Mouse (Mus musculus) CD8-positive naive resting alpha-beta T cell, adult 57 days (primary cell): Measurements from ENCODE around the gene Gucd1. TPM values are rescaled to one million over a fixed set of nuclear protein-coding genes. Genes with fewer than 3 reads are reported as not detected.

Experiments
- total RNA-seq: library from RNA; stranded (reverse); gene quantifications from one replicate; pipeline ENCODE4 v1.2.4, GENCODE M21; 2023

Gene Gucd1
- 60.6 TPM for total RNA-seq

GRCm38 (mm10) chr10:75517758-75518143, at the start of gene Gucd1:
Gene Gucd1, minus strand, starts transcription at chr10:75517972.

GRCm38 (mm10) chr10:75561071-75561654, 43.4 kb upstream of the Gucd1 start, which contains the start of gene Ggt1:
Gene Ggt1, plus strand, starts transcription at chr10:75561604.

GRCm38 (mm10) chr10:75559676-75560548, 42.1 kb upstream of the Gucd1 start, which contains the start of gene Lrrc75b:
Gene Lrrc75b, minus strand, starts transcription at chr10:75560330.

DNA sequence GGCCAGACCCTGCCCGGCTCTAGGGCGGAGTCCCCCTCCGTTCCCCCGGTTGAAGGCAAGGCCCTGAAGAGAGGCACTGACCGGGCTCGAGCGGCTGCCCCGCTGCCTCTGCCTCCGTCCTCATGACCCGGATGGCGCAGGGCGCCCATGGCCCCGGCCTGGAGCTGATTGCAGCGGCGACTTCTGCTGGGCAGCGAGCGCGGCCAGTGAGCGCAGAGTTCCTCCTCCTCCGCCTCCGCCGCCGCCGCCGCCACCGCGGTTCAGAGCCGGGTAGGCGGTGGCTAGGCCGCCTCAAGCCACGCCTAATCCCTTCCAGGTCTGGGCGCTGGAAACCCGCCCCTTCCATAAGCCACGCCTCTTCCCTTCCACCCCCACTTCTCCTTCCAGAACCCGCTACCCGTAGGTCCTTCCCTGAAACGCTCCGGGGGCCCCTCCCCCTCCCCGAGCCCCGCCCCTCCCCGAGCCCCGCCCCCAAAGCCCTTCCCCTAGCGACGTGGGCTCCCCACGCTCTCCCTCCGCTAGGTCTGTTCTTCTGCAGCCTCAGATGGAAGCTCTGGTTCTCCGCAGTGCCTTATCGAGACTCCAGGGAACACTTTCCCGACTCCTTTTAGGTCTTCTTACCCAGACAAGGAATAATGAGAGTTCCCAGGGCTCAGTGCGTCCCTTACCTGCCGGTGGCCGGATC, 557 bp downstream of the Gucd1 start, which contains the start of gene Snrpd3:
TSS of gene Snrpd3 (plus strand) at position 479 of the 685 bp plus-strand sequence.

DNA sequence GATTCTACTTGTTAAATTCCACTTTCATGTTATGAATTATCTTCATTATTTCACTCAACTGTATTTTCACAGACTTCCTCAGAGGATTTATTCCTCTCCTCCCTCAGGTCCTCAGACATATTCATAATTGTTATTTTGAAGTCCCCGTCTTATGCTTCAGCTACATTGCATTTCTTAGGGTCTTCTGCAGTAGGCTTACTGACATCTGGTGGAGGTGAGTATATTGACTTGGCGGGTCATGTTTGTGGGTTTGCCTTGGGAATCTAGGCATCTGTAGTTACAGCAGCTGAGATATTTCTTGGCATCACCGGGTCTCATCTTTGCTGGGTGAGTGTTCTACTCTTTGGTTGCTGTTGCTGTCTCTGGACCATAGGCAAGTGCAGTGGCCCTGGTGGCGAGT, 116.8 kb downstream of the Gucd1 start, which contains the start of gene Upb1:
TSS of gene Upb1 (plus strand) at position 158 of the 400 bp plus-strand sequence.

GRCm38 (mm10) chr10:75316872-75316907, 201.1 kb downstream of the Gucd1 start, which contains the start of gene Adora2a:
Gene Adora2a, plus strand, starts transcription at chr10:75316877.

Other genes with a start within 250 kb of the Gucd1 start
- gene Adora2a, start 201.1 kb downstream of the Gucd1 start, total RNA-seq: 8.7 TPM
- gene Upb1, start 116.9 kb downstream of the Gucd1 start, total RNA-seq: 0.31 TPM
- gene Snrpd3, start 421 bp downstream of the Gucd1 start, total RNA-seq: 109 TPM
- 23.7 TPM for gene Lrrc75b, start 42.4 kb upstream of the Gucd1 start, total RNA-seq
- gene Ggt1, start 43.6 kb upstream of the Gucd1 start, total RNA-seq: 81.7 TPM
- 20.3 TPM for gene Ggt5, start 71.4 kb upstream of the Gucd1 start, total RNA-seq
- gene Susd2, start 126.0 kb upstream of the Gucd1 start, total RNA-seq: 4.2 TPM
- 129 TPM for gene Cabin1, start 246.4 kb upstream of the Gucd1 start, total RNA-seq